Mouse (Mus musculus) monocyte, adult 5-6 weeks (primary cell): ENCODE measurements around the gene Ccdc38. TPM values are rescaled to one million over a fixed set of nuclear protein-coding genes. Genes with fewer than 3 reads are reported as not detected.

ENCODE experiments used
- total RNA-seq: library from RNA; stranded (forward); fragments of 200-1000, 200-491, 200-594 nt; gene quantifications from 3 replicates; pipeline ENCODE4 v1.2.3, GENCODE M21; 2017

Ccdc38 gene
- total RNA-seq, 1 experiment from 2014 or later = not detected

Other genes starting within 250 kb of the Ccdc38 start
- 46.4 to 62.2 TPM (median 61.7 TPM) in 3 replicates for gene Elk3, start 229.5 kb upstream of the Ccdc38 start, total RNA-seq
- gene Lta4h, start 87.2 kb upstream of the Ccdc38 start, total RNA-seq = 194 to 214 TPM (median 195 TPM) in 3 replicates
- gene Hal, start 51.9 kb upstream of the Ccdc38 start, total RNA-seq = 1.4 TPM in 1 of 3 replicates, not detected in the others
- 0.19 TPM in 1 of 3 replicates, not detected in the others for gene Amdhd1, start 599 bp upstream of the Ccdc38 start, total RNA-seq
- 80.8 to 102 TPM (median 89.9 TPM) in 3 replicates for gene Snrpf, start 49.1 kb downstream of the Ccdc38 start, total RNA-seq
- gene Ntn4, start 100.0 kb downstream of the Ccdc38 start, total RNA-seq = 0.10 to 0.38 TPM in 2 of 3 replicates, not detected in the other